Mouse (Mus musculus) bone marrow, adult 2 months (tissue): Measurements from ENCODE around the gene Atf4. TPM values are rescaled to one million over a fixed set of nuclear protein-coding genes. Genes with fewer than 3 reads are reported as not detected.

Experiments
- H3K27ac ChIP-seq: fragments of 200-500 bp; 2 replicates; pipeline ENCODE4 v1.5.1; 2012; ENCODE audit warnings: low read depth, mild to moderate bottlenecking, control low read depth, inconsistent platforms, low read length; ENCODE audit not compliant: control insufficient read depth, poor library complexity, insufficient read depth
- H3K4me1 ChIP-seq: fragments of 200-500 bp; 2 replicates; pipeline ENCODE4 v1.6.1; 2011; ENCODE audit warnings: low read length; ENCODE audit not compliant: control insufficient read depth, insufficient read depth
- H3K4me3 ChIP-seq: fragments of 200-500 bp; replicated peaks from 2 replicates; pipeline ENCODE3; 2011; ENCODE audit warnings: mild to moderate bottlenecking, low read depth, low read length, control low read depth; ENCODE audit not compliant: control insufficient read depth
- CTCF ChIP-seq: fragments of 200-500 bp; IDR thresholded peaks from 2 replicates; pipeline ENCODE4 v1.5.1; 2011; ENCODE audit warnings: low read length, control low read depth; ENCODE audit not compliant: control insufficient read depth, insufficient read depth
- POLR2A ChIP-seq: fragments of 200-500 bp; IDR thresholded peaks from 2 replicates; pipeline ENCODE4 v1.6.1; 2011; ENCODE audit warnings: low read depth, mild to moderate bottlenecking, control low read depth, low read length, borderline replicate concordance; ENCODE audit not compliant: control insufficient read depth
- WGBS: fragments of 180-500 bp; shearing (Covaris S2); methylation state at CpG from one replicate; pipeline ENCODE4 v1.1.7; 2018; 5-methylcytosine and 5-hydroxymethylcytosine counted together
- polyA plus RNA-seq: library from polyadenylated mRNA; stranded (reverse); fragments of >200 nt; gene quantifications from 2 replicates; pipeline ENCODE4 v1.2.4, GENCODE M21; 2011; ENCODE audit warnings: low replicate concordance; ENCODE audit not compliant: missing spikeins, insufficient read depth, insufficient read length

Atf4 gene
- polyA plus RNA-seq, 1 experiment: 248 TPM

DNA sequence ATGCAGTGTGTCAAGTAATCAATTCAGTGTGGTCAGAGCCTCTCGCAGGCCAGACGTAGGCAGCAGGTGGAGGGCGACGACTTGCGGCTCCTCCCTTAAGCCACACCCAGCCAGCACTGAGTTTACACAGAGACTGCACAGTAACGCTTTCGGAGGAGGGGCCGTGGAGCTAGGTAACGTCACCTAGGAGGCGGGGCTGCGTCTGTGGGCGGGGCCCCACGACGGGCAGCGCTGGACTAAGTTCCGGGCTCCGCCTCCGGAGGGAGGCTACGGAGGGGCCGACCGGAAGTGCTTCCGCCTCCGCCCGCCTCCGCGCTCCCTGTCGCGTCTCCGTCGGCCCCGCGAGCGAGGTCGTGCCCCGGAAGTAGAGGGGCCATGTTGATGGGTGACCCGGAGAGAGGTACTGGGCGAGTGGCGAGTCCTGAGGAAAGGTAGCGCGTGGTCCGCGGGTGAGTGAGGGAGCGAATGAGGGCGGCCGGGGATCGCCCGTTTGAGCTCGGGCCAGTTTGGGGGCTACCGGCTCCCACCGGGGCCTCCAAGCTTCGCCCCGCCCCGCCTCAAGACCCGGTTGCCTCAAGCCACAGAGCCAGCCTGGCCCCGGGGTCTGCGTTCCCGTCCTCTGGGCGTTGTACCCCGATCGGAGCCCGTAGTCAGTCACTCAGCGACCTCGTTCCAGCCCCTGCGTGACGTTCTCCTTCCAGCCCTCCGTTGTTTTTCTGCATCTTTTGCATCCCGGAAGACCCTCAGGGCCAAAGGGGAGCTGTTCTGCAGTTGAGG lies 21.1 kb upstream of the Atf4 start, which contains the start of gene Mief1:
Mief1 (plus strand) TSS at position 286 of the 777 bp plus-strand sequence.
- H3K4me3 ChIP-seq: peak within 1 kb of the TSS; percentile 82
- TF ChIP-seq CTCF: 0 out of 2 replicates have a peak, but pooled peaks have one; percentile 14
- TF ChIP-seq POLR2A: peak; percentile 59; the same call in 1 of the 2 replicates
- no peaks in the 10 kb centered on the region; the same call in 1 of the 2 replicates for H3K4me1 ChIP-seq
- peak within 1 kb of the TSS; percentile 66 for H3K27ac ChIP-seq
- WGBS: under 1% methylated on average over 64 of the region's 67 CpGs

DNA sequence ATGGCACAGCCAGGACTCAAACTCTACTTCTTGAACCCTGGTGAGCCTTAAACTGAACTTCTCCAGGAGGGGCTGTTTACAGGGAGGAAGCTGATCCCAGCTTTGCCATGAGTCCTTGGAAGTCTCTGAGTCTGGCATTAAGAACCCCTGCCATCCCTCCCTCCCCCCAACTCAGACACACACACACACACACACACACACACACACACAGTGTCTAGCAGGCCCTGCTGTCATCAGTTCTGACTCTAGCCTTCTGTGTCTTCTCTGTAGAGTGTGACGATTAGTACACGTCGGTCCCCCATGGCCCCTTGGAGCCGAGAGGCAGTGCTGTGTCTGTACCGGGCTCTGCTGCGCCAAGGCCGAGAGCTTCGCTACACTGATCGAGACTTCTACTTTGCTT lies 19.4 kb upstream of the Atf4 start, which contains the start of gene AC140267.1:
AC140267.1 (plus strand) TSS at position 301 of the 400 bp plus-strand sequence.
- Histone ChIP-seq H3K27ac (no peak within 1 kb of the TSS), H3K4me3 (peak within 1 kb of the TSS; percentile 82), H3K4me1 (no peaks in the 10 kb centered on the region; the same call in 1 of the 2 replicates)
- TF ChIP-seq CTCF: no peak
- no peak for TF ChIP-seq POLR2A
- 97% methylated on average over 9 of the region's 9 CpGs for WGBS

DNA sequence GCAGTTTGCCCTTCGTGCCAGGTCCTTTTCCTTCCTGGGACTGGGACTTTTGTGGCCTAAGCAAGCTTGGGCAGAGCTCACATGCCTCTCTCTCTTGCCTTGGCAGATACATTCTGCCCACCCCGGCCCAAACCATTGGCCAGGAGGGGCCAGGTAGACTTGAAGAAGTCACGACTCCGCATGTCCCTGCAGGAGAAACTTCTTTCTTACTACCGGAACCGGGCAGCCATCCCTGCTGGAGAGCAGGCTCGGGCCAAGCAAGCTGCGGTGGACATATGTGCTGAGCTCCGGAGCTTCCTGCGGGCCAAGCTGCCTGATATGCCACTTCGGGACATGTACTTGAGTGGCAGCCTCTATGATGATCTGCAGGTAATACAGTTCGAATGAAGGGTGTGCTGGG lies 6.8 kb upstream of the Atf4 start:
- WGBS: 93% methylated on average over 12 of the region's 12 CpGs
- TF ChIP-seq CTCF: no peak
- Histone ChIP-seq H3K4me1 (no peaks in the 10 kb centered on the region), H3K4me3 (no peak overlapping the region), H3K27ac (no peak overlapping the region)

- 94% methylated on average over 1 of the region's 1 CpGs for whole genome bisulfite sequencing
- no peaks in the 10 kb centered on the region for H3K4me1 ChIP-seq
- no peak overlapping the region for H3K27ac ChIP-seq
- TF ChIP-seq POLR2A: no peak
- TF ChIP-seq CTCF: no peak
- no peak overlapping the region for H3K4me3 ChIP-seq
Observed at GRCm38 (mm10) chr15:80248596-80248995, 6.4 kb upstream of the Atf4 start.

- Histone ChIP-seq H3K4me3 (no peak overlapping the region), H3K4me1 (no peaks in the 10 kb centered on the region), H3K27ac (peak overlapping the region; percentile 31; the same call in 1 of the 2 replicates)
- TF ChIP-seq CTCF (no peak), POLR2A (no peak)
- WGBS: 93% methylated on average over 10 of the region's 10 CpGs
Observed at GRCm38 (mm10) chr15:80249672-80250071, 5.3 kb upstream of the Atf4 start.

GRCm38 (mm10) chr15:80250586-80250985 lies 4.4 kb upstream of the Atf4 start:
- Histone ChIP-seq H3K27ac (peak overlapping the region; percentile 58), H3K4me3 (no peak overlapping the region), H3K4me1 (no peaks in the 10 kb centered on the region)
- WGBS: 61% methylated on average over 6 of the region's 6 CpGs
- TF ChIP-seq POLR2A: no peak
- no peak for TF ChIP-seq CTCF

DNA sequence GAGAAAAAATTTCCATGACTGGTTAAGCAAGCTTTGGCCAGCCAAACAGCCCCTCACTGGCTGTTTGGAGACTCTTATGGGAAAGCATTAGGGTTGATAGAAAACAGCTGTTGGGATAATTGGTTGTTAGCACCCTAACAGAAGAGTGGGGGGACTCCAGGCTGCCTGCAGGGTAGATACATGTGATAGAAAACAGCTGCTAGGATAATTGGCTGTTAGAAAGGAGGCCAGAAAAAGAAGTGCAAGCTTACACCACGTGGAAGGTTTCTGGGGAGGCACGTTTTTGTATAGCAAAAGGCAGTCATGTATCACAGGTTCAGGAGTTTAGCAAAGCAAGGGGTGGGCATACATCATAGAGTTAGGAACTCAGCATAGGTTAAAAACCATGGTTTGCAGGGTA lies 1.5 kb upstream of the Atf4 start:
- Histone ChIP-seq H3K4me1 (no peaks in the 10 kb centered on the region; the same call in 1 of the 2 replicates), H3K4me3 (no peak overlapping the region), H3K27ac (no peak overlapping the region)
- WGBS: 87% methylated on average over 2 of the region's 2 CpGs
- TF ChIP-seq POLR2A: no peak
- no peak for TF ChIP-seq CTCF

- H3K4me1 ChIP-seq: peaks cover 1% of the 10 kb centered on the region; the same call in 1 of the 2 replicates
- peak overlapping the region; percentile 91 for H3K4me3 ChIP-seq
- H3K27ac ChIP-seq: peak overlapping the region; percentile 98
- WGBS: 71% methylated on average over 6 of the region's 6 CpGs
- no peak for TF ChIP-seq CTCF
- no peak for TF ChIP-seq POLR2A
Observed at GRCm38 (mm10) chr15:80254207-80254606, 777 bp upstream of the Atf4 start.

- under 1% methylated on average over 51 of the region's 51 CpGs for WGBS
Observed at GRCm38 (mm10) chr15:80255646-80256121, 700 bp downstream of the Atf4 start.

More at GRCm38 (mm10) chr15:80255646-80256121, 700 bp downstream of the Atf4 start:
- TF ChIP-seq POLR2A: peak; percentile 48; the same call in 1 of the 2 replicates
- no peak for TF ChIP-seq CTCF
- H3K27ac ChIP-seq: peak overlapping the region; percentile 98
- peak overlapping the region; percentile 91 for H3K4me3 ChIP-seq
- H3K4me1 ChIP-seq: peaks cover 1% of the 10 kb centered on the region; the same call in 1 of the 2 replicates
